Mouse (Mus musculus) B cell, adult 67 days (primary cell): Measurements from ENCODE around the gene Pip4k2b. TPM values are rescaled to one million over a fixed set of nuclear protein-coding genes. Genes with fewer than 3 reads are reported as not detected.

Experiments
- total RNA-seq, 2 experiments: library from RNA; stranded (reverse); gene quantifications; 4 replicates each; pipeline ENCODE4 v1.2.4; 2023

The Pip4k2b gene
- 10 to 100 TPM; 66.2 to 71.1 TPM for total RNA-seq

DNA sequence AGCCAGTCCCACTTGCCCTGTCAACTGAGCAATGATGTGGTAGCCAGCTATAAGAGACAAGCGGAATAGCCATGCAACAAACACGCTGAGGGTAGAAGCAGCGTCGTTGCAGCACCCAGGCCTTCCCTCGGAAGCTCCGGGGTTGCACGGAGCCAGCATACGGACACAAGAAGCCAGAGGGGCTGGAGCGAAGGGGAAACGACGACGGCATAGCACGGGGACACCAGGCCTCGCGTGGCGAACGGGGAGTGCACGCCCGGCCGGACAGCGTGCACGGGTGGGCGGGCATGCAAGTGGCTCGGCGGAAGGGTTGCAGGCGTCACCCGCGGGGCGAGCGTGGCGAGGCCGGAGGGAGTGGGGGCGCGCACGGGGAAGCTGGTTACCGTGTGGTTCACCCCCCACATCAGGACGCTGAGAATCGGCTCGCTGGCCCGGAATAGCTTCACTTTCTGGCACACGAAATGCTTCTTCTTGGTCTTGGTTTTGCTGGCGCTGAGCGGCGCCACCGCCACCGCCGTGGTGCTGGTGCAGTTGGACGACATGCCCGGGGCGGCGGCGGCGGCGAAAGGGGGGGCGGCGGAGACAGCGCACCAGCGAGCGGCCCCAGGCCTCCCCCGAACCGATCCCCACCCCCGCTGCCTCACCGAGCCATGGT is at the start of gene Pip4k2b:
Gene Pip4k2b (minus strand): TSS at position 642 of the 655 bp plus-strand sequence.

DNA sequence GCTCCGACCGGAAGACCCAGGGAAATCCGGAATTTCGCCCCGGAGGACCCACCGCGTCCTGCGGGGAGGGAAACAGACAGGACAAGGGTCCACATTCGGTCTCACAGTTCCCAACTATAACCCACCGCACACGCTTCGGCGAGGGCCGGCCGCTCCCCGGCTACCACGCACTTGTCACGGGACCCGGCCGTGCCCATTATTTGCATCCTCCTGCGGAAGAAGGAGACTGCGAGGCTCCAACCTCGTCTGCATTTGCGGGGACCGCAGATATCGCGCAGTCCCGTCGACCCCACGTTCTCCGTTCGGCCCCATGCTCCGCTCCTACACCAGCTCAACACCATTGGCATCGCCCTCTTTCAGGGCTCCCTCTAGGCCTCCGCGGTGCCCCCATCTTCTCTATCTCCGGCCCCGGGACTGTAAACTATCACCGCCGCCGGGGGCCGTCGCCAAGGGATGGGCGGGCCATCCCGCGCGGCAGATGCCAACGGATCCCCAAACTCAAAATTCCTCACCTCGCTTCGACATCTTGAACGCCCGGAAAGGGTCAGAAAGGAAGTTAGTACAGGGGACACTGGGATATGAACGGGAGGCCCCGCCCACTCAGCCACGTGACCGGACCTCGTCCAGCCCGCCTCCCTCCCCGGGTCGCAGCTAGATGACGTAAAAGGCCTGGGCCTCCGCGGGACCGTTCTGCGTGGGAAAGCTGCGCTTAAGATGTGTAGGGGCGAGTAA is 37.5 kb upstream of the Pip4k2b start, which contains the start of gene Rpl23:
Gene Rpl23 (minus strand): TSS at position 606 of the 732 bp plus-strand sequence.

DNA sequence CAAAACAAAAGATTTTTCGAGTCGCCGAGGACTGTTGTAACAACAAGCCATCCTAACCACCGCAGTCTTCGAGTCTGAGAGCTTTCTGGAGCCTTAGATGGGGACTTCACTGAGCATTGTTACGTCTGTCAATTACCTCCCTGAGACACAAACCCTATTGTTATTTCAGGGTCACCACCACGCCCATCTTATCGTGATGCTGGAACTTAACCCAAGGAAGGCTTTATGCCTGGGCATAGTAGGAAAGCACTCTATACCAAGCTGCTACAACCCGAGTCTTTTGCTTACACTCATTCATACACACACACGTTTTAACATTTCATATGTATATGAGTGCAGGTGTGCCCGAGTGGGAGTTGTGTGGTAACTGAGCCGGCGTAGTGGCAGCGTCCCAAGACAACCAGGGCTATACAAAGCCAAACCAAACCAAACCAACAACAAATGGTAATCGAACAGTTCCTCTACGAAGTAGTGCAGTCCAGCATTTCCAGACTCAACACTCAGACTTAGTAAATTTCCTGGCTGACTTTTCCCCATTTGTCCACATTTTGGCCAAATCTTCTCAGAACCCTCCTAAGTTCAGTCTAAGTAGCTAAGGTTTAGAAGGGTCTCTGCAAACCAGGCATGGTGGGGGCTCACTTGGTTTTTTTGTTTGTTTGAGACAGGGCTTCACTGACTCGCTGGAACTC is 31.4 kb upstream of the Pip4k2b start, which contains the start of gene 1700001P01Rik:
Gene 1700001P01Rik (minus strand): TSS at position 111 of the 689 bp plus-strand sequence.

DNA sequence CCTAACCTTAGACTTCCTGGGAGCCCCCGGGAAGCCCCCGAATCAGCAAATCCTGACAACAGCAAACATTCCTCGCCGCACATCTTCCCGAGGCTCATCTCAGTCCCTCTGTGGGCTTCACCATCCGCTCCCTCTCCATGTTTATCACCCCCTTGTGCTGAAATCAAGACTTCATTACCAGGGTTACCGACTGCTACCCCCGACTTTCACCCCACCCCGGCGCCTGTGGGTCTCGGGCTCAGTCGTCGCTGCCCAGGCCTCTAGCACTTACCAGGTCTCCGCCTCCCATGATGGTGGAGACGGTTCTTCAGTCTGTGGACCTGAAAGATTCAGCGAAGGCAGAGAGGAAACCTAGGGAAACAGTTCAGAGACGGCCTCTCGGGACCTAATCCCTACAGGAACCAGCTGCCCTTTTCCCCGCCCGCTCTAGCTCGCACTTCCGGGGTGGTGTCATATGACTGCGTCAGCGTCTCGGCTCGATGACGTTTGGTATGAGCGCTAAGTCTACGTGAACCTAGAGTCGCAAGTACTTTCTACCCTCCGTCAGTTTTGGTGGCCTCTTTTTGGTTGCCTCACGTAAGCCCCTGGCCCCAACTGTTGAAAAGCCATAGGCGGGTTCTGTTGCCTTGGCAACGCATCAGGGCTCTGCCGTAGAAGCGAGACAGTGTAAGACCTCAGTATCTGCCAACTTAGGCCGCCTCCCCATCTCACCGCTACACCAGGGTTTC is 21.8 kb upstream of the Pip4k2b start, which contains the start of gene Cwc25:
Gene Cwc25 (minus strand): TSS at position 403 of the 728 bp plus-strand sequence.

DNA sequence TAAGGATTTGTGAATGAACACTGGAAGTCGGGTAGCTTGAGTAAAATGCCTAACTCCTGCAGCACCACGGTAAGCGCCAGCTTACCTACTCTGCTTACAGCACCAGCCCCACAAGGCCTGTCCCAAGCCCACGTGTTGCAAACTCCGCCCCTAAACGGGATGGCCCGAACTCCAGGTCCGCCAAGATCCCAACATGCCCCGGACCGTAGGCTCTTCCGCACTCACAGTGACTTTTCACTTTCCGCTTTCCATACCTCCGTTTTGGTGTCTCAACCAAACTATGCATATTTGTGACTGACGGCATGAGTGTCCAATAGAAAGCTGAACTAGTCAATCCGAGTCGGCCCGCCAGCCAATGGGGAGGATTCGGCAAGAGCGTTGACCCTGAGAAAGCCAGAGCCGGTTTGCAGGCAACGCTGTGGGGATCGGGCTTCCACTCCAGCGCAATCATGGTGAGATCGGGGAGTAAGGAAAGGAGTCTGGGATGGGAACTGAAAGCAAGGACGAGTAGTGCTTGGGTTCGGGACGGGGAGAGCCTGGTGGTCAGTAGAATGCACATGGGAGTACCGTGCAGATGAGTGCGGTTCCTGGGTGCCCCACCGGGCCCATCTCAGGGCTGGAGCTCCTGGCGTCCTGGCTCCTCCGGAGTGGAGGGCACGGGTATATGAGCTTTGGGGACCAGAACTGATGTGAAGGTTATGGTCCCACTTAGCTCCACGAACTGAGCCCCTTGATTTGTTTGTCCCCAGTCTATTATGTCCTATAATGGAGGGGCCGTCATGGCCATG is 41.3 kb downstream of the Pip4k2b start, which contains the start of gene Psmb3:
Gene Psmb3 (plus strand): TSS at position 361 of the 788 bp plus-strand sequence.

DNA sequence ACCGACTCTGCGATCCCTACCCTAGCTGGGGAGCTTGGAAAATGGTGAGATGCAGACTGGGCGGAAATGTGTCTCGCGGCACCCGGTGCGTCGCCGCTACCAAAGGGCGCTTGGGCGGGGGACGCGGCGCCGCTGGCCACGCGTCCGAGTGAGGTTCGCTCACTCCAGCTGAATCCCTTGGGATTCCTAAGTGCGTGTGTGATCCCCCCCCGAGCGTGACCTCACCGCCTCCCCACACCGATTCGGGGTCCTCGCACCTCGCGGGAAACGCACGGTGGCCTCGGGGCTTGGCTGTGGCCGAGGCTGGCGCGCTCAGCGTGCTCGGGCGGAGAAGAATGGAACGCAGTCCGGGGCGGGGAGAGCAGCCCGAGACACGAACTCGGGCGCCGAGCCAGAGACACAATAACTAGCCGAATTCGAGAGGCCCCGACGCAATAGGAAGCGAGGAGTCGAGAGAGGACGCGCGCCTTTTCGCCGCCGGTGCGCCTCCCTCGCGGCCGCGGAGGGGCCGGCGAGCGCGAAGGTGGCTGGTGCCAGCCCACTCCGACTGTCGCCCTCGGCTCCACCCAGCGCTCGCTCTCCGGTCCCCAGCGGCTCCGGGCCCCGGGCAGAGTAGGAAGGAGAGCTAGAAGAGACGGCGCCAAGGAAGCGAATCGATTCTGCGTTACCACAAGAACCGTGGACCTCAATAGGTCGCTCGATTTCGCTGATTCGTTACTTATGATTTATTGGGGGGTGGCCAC is 44.3 kb downstream of the Pip4k2b start, which contains the start of gene Pcgf2:
Gene Pcgf2 (minus strand): TSS at position 495 of the 743 bp plus-strand sequence.

DNA sequence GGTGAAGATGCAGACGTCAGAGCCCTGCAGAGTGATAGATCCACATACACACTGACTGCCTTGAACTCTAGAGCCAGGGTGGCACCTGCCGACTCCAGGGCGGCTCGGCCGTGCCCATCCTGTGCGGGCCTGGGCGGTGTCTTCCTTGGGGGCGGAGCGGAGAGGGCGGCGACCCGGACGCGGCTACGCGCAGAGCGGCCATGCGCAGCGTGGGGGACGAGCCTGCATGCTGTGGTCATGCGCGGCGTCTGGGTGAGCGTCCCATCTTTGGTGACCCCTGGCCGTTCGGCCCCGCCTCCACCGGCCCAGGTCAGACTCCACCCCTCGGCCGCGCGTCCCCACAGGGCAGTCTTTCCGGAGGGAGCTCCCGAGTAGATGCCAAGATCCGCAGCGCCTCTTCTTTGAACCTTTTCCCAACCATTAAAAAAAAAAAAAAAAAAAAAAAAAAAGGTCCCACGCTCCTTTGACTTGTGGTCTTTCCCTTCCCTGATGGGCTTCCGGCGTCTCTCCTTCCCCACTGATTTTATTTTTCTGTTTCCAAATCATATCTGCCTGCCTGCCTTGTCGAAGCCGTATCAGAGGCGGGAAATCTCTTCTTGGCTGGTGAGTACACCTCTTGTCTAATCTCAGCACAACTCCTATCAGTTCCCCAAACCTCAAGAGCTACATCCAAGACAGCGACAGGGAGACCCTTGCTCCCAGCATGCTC is 58.7 kb downstream of the Pip4k2b start, which contains the start of gene Cisd3:
Gene Cisd3 (plus strand): TSS at position 214 of the 709 bp plus-strand sequence.

Other genes with a start within 250 kb of the Pip4k2b start
- gene 4933428G20Rik, start 244.4 kb downstream of the Pip4k2b start, total RNA-seq: not detected
- under 1 TPM in 1 of 2 experiments, not detected in 1; 0.23 TPM for gene Srcin1, start 168.5 kb downstream of the Pip4k2b start, total RNA-seq
- gene Epop, start 115.0 kb downstream of the Pip4k2b start, total RNA-seq: 1 to 10 TPM; 4.0 to 6.5 TPM
- gene Mllt6, start 81.3 kb downstream of the Pip4k2b start, total RNA-seq: 100 to 1,000 TPM; 186 to 189 TPM
- gene Cisd3, start 58.9 kb downstream of the Pip4k2b start, total RNA-seq: 10 to 100 TPM; 51.3 to 57.5 TPM
- under 1 TPM in 1 of 2 experiments, not detected in 1; 0.46 TPM for gene Pcgf2, start 44.2 kb downstream of the Pip4k2b start, total RNA-seq
- gene Psmb3, start 41.3 kb downstream of the Pip4k2b start, total RNA-seq: 100 to 1,000 TPM; 119 to 126 TPM
- 10 to 100 TPM; 48.1 to 56.0 TPM for gene Cwc25, start 21.9 kb upstream of the Pip4k2b start, total RNA-seq
- gene 1700001P01Rik, start 31.2 kb upstream of the Pip4k2b start, total RNA-seq: not detected
- gene Rpl23, start 37.7 kb upstream of the Pip4k2b start, total RNA-seq: 1,000 to 10,000 TPM; 1,852 to 1,894 TPM
- gene Lasp1, start 54.3 kb upstream of the Pip4k2b start, total RNA-seq: 10 to 100 TPM; 71.1 to 77.0 TPM
- gene B230217C12Rik, start 96.1 kb upstream of the Pip4k2b start, total RNA-seq: under 1 TPM; 0.36 to 0.41 TPM
- gene Fbxo47, start 139.4 kb upstream of the Pip4k2b start, total RNA-seq: 1 to 10 TPM; 1.3 to 2.3 TPM
- gene Plxdc1, start 241.7 kb upstream of the Pip4k2b start, total RNA-seq: under 1 TPM; 0.68 to 0.73 TPM